Mouse (Mus musculus): Measurements from ENCODE around the gene Fmnl3. TPM values are rescaled to one million over a fixed set of nuclear protein-coding genes. Genes with fewer than 3 reads are reported as not detected.

The Fmnl3 gene
- polyA plus RNA-seq, 1 experiment from 2014 or later, result 3.4 TPM

DNA sequence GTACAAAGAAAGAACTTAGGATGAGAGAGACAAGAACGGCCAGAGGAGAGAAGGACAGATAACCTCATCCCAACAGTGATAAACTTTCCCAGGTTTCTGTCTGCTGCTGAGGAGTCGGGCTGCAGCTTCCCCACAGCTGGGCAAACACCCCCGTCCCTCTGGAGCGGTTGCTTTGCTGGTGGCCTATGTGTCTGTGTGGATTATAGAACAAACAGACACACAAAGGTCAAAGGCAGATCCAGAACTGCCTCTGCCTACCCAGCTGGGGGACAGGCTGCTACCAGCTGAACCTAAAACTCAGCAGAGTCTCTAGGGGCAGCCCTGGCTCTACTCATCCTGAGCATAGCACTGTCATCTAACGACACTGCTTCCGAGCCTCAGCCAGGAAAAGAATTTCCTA lies 30.6 kb downstream of the Fmnl3 start:
- 52% methylated on average over 6 of the region's 6 CpGs for WGBS (ENCODE audit: insufficient replicate concordance)
- no peaks in the 10 kb centered on the region for H3K9me3 ChIP-seq (replicated peaks)
- H3K4me1 ChIP-seq (replicated peaks), result peaks cover 84% of the 10 kb centered on the region
- H3K27me3 ChIP-seq, result peaks cover 5% of the 10 kb centered on the region; the same call in 1 of the 2 replicates
- peak; percentile 29; the same call in 1 of the 2 replicates for ATAC-seq (ENCODE audit: low read depth)
- no peak overlapping the region for H3K4me3 ChIP-seq (replicated peaks)
- H3K36me3 ChIP-seq, result no peaks in the 10 kb centered on the region
- H3K9ac ChIP-seq, result no peak overlapping the region
- no peak overlapping the region for H3K4me2 ChIP-seq
- H3K27ac ChIP-seq, result peak overlapping the region; percentile 35; the same call in 1 of the 2 replicates
- DNase-seq, result no peak

DNA sequence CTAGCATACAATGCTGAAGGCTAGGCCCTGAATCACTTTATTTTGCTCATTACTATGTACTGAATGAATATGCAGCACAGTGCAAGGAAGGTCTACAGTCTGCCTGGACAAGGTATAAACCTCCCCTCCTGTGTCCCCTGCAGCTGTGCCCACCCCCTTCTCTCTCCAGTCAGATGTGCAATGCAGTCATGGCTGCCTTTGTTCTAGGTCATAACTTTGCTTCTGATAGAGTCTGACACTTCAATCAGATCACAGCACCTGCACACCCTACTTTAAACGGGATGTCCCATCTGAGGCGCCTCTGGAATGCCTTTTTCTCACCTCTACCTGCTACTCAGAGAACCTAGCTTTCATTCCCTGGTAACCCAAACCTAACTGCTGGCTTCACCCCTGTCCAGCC lies 31.4 kb downstream of the Fmnl3 start:
- Histone ChIP-seq H3K36me3 (no peaks in the 10 kb centered on the region), H3K27me3 (peaks cover 5% of the 10 kb centered on the region; the same call in 1 of the 2 replicates), H3K9me3 (replicated peaks) (no peaks in the 10 kb centered on the region), H3K27ac (no peak overlapping the region), H3K4me2 (no peak overlapping the region), H3K4me3 (replicated peaks) (no peak overlapping the region), H3K9ac (no peak overlapping the region), H3K4me1 (replicated peaks) (peaks cover 84% of the 10 kb centered on the region)
- ATAC-seq (ENCODE audit: low read depth) (no peak), DNase-seq (no peak)
- 62% methylated on average over 2 of the region's 2 CpGs for WGBS (ENCODE audit: insufficient replicate concordance)

DNA sequence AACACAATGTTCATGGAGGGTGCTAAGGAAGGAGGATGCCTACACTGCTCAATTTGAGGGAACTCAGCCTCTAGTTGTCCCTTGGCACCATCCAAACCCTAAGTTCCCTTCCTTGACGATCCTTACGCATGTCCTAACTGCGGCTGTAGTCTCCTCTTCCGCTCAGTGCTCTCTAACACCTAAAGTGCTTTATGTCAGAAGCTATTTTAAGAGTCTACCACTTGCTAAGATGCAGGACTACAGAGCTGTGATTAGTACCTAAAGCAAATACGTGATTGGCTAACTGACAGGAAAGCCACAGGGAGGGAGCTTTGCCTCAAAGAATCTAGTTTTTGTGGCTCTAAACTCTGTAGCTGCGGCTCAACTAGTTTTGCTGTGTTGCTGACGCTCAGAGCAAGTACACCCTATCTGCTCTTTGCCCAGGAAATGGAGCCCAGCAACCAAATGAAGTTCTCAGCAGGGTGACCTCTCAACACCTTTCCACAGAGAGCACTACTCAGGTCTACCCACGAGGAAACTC lies 34.4 kb downstream of the Fmnl3 start:
- no peak overlapping the region for H3K4me3 ChIP-seq (replicated peaks)
- 52% methylated on average over 8 of the region's 8 CpGs for WGBS (ENCODE audit: insufficient replicate concordance)
- no peaks in the 10 kb centered on the region for H3K36me3 ChIP-seq
- no peaks in the 10 kb centered on the region for H3K9me3 ChIP-seq (replicated peaks)
- no peak overlapping the region for H3K9ac ChIP-seq
- no peak for DNase-seq
- H3K27me3 ChIP-seq, result no peaks in the 10 kb centered on the region
- no peak overlapping the region for H3K27ac ChIP-seq
- peaks cover 84% of the 10 kb centered on the region for H3K4me1 ChIP-seq (replicated peaks)
- H3K4me2 ChIP-seq, result no peak overlapping the region
- ATAC-seq (ENCODE audit: low read depth), result no peak

DNA sequence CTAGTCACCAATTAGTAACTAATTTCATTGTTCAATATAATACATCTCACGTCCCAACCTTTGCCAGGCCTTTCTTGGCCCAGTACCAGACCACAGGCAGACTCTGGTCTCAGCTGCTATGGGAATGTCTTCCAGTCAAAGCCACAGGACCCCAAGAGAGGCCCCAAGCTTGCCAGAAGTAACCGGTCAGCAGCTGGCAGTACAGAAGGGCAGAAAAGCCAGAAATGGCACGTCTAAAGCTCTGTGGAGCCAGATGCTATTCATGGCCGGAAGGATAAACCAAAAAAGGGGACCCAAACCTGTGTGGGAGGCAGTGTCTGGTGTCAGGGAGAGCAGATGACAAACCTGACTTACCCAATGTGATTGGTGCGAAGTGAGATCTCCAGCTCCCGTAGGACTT lies 35.8 kb downstream of the Fmnl3 start:
- DNase-seq (no peak), ATAC-seq (ENCODE audit: low read depth) (no peak)
- H3K27me3 ChIP-seq, result no peaks in the 10 kb centered on the region
- no peaks in the 10 kb centered on the region for H3K36me3 ChIP-seq
- WGBS (ENCODE audit: insufficient replicate concordance), result 53% methylated on average over 6 of the region's 6 CpGs
- H3K4me1 ChIP-seq (replicated peaks), result peaks cover 84% of the 10 kb centered on the region
- H3K4me2 ChIP-seq, result no peak overlapping the region
- H3K9me3 ChIP-seq (replicated peaks), result no peaks in the 10 kb centered on the region
- no peak overlapping the region for H3K27ac ChIP-seq
- no peak overlapping the region for H3K9ac ChIP-seq
- H3K4me3 ChIP-seq (replicated peaks), result no peak overlapping the region

DNA sequence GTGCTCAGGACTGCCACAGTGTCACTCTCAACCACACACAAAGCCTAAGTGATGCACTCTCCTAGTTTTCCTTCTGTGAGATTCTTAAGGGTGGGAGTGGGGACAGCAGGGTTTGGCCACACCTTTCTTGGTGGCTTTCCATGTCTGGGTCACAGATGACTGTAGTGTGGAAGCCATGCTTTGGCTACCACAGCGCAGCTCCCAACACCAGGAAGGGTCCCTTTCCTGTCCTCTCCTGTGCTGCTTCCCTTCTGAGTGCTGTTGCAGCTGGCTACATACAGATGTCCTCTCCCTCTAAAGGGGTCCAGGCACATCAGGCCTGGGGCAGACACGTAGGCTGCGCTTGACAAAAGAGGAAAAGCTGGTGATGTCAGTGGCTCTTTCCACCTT lies 36.6 kb downstream of the Fmnl3 start:
- H3K36me3 ChIP-seq, result no peaks in the 10 kb centered on the region
- H3K9me3 ChIP-seq (replicated peaks), result no peaks in the 10 kb centered on the region
- H3K4me3 ChIP-seq (replicated peaks), result no peak overlapping the region
- DNase-seq (no peak), ATAC-seq (ENCODE audit: low read depth) (peak; percentile 17; the same call in 1 of the 2 replicates)
- peak overlapping the region; percentile 9; the same call in 1 of the 2 replicates for H3K9ac ChIP-seq
- 60% methylated on average over 3 of the region's 3 CpGs for WGBS (ENCODE audit: insufficient replicate concordance)
- no peak overlapping the region for H3K4me2 ChIP-seq
- H3K27ac ChIP-seq, result peak overlapping the region; percentile 84
- H3K27me3 ChIP-seq, result no peaks in the 10 kb centered on the region
- H3K4me1 ChIP-seq (replicated peaks), result peaks cover 83% of the 10 kb centered on the region

DNA sequence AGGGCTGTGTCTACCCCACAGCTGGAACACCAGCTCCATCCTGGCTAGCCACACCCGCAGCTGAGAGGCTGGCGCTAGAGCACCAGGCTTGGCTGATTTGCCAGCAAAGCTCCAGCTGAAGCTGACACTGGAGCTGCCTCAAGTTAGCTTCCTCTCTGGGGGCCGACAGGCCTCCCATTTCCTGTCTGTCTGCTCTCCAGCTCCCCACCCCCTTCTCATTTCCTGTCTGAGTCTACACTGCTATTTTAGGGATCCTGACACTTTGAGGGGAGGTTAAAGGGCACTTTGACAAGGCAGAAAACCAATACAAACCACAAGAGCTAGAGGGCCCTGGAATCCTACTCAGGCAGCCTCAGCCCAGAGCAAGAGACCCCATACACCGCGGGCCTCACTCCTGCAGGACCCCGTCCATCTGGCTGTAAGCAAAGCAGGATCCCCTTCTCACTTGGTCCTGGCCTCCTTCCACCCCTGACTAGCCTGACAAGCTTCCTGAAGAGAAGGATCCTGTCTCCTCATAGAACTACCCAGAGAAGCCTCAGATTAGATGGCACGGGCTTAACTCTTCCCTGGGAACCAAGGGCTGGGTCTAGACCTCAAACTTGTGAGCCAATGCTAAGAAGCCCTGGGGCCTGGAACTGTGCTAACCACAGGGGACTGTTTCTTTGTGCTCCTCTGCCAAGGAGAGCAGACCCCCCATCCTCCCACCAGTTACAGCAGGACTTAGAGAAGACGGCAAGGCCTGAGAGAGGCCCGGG lies 37.2 kb downstream of the Fmnl3 start:
- peak overlapping the region; percentile 34 for H3K4me2 ChIP-seq

DNA sequence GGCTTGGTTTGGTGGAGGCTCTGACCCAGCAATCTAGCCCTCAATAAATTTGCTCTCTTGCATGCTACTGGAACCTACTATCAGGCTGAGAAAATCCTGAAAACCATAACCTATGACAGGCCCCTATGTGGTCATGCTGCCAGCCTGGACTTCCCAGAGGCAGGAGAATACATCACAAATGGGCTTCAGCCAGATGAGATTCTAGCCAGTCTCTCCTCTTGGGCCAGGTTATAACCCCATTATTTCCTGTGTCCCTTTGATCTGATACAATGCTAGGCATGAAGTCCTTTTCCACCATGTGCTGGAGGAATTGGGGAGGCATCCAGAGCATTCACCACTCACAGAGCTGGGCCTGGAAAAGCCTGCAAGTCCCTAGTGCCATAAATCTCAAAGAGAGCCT lies 38.2 kb downstream of the Fmnl3 start:
- no peak overlapping the region; the same call in 1 of the 2 replicates for H3K4me2 ChIP-seq
- no peak for ATAC-seq (ENCODE audit: low read depth)
- DNase-seq, result no peak
- no peak overlapping the region for H3K4me3 ChIP-seq (replicated peaks)
- H3K36me3 ChIP-seq, result peaks cover 7% of the 10 kb centered on the region; the same call in 1 of the 2 replicates
- peak overlapping the region; percentile 84 for H3K27ac ChIP-seq
- H3K4me1 ChIP-seq (replicated peaks), result peaks cover 80% of the 10 kb centered on the region
- H3K27me3 ChIP-seq, result no peaks in the 10 kb centered on the region
- H3K9ac ChIP-seq, result no peak overlapping the region
- H3K9me3 ChIP-seq (replicated peaks), result no peaks in the 10 kb centered on the region

More for the DNA sequence above, 37.2 kb downstream of the Fmnl3 start:
- no peaks in the 10 kb centered on the region for H3K36me3 ChIP-seq
- WGBS (ENCODE audit: insufficient replicate concordance), result 10% methylated on average over 9 of the region's 9 CpGs
- H3K27ac ChIP-seq, result peak overlapping the region; percentile 84
- DNase-seq (peak; percentile 32), ATAC-seq (ENCODE audit: low read depth) (peak; percentile 73)
- no peaks in the 10 kb centered on the region for H3K9me3 ChIP-seq (replicated peaks)
- no peaks in the 10 kb centered on the region for H3K27me3 ChIP-seq
- H3K4me3 ChIP-seq (replicated peaks), result no peak overlapping the region
- H3K4me1 ChIP-seq (replicated peaks), result peaks cover 82% of the 10 kb centered on the region
- H3K9ac ChIP-seq, result 0 out of 2 replicates have a peak overlapping the region, but pooled peaks have one; percentile 9

DNA sequence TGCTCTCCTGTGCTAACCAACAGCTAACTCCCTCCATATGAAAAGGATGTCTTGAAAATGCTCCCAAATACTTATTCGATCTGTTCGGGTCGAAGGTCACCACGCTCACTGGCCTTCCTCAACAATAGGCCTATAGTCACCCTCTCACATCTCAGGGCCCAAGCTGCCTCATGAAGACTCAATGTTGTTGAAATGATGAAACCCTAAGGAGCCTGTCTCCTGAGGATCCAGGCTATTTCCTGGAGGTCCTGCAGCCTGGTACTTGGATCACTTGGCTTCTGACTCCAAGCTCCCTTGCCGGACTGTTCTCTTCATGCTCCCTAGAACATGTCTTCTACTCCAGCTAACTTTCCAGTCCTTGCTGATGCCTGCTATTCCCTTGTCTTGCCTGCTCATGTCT lies 38.9 kb downstream of the Fmnl3 start:
- ATAC-seq (ENCODE audit: low read depth) (no peak), DNase-seq (no peak)
- Histone ChIP-seq H3K9ac (no peak overlapping the region), H3K36me3 (peaks cover 9% of the 10 kb centered on the region; the same call in 1 of the 2 replicates), H3K9me3 (replicated peaks) (no peaks in the 10 kb centered on the region), H3K27me3 (no peaks in the 10 kb centered on the region), H3K4me3 (replicated peaks) (no peak overlapping the region), H3K27ac (no peak overlapping the region), H3K4me1 (replicated peaks) (peaks cover 73% of the 10 kb centered on the region), H3K4me2 (no peak overlapping the region)
- WGBS (ENCODE audit: insufficient replicate concordance), result 70% methylated on average over 5 of the region's 5 CpGs

DNA sequence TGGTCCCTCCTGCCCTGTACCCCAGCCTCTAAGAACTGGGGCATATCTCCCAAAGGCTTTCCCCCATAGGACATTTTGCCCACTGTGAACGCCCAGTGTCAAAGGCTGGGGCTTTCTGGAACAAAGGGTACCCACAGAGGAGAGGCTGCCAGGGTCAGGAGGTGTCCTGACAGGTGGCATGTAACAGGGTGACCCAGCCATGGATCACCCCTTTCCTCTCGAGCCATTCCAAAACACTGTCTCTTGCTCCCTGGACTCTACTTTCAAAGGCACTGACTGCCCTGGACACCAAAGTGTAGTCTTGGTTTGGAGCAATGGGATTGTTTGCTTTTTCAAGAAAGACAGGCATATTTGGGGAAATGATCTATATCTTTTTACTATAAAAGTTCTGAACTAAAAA lies 40.0 kb downstream of the Fmnl3 start:
- Histone ChIP-seq H3K4me2 (no peak overlapping the region), H3K4me1 (replicated peaks) (peaks cover 62% of the 10 kb centered on the region), H3K27ac (no peak overlapping the region), H3K36me3 (peaks cover 9% of the 10 kb centered on the region; the same call in 1 of the 2 replicates), H3K9me3 (replicated peaks) (no peaks in the 10 kb centered on the region), H3K4me3 (replicated peaks) (no peak overlapping the region), H3K27me3 (no peaks in the 10 kb centered on the region), H3K9ac (no peak overlapping the region)
- DNase-seq, result no peak
- WGBS (ENCODE audit: insufficient replicate concordance), result 39% methylated on average over 2 of the region's 2 CpGs
- ATAC-seq (ENCODE audit: low read depth), result no peak

DNA sequence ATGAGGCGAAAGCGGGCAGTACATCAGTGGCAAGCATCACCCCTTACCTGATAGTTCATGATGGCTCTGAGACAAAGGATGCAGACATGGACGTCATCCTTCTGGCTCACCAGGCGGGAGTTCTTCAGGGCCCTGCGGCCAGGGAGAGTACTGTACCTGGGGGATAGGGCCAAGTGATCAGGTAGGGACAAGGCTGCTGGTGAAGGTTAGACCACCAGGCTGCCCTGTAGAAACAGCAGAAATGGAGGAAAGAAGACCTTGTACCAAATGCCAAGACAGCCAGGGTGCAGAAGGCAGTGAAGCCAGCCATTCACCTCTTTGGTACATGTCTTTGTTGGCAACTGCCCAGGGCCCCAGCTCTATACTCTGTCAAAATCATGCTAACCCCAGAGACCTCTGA lies 42.3 kb downstream of the Fmnl3 start:
- no peak overlapping the region for H3K4me3 ChIP-seq (replicated peaks)
- H3K9me3 ChIP-seq (replicated peaks), result no peaks in the 10 kb centered on the region
- no peak overlapping the region for H3K27ac ChIP-seq
- H3K36me3 ChIP-seq, result peaks cover 23% of the 10 kb centered on the region
- peaks cover 40% of the 10 kb centered on the region for H3K4me1 ChIP-seq (replicated peaks)
- ATAC-seq (ENCODE audit: low read depth), result no peak
- no peak overlapping the region for H3K4me2 ChIP-seq
- DNase-seq, result no peak
- no peaks in the 10 kb centered on the region for H3K27me3 ChIP-seq
- no peak overlapping the region for H3K9ac ChIP-seq
- WGBS (ENCODE audit: insufficient replicate concordance), result 78% methylated on average over 5 of the region's 5 CpGs

DNA sequence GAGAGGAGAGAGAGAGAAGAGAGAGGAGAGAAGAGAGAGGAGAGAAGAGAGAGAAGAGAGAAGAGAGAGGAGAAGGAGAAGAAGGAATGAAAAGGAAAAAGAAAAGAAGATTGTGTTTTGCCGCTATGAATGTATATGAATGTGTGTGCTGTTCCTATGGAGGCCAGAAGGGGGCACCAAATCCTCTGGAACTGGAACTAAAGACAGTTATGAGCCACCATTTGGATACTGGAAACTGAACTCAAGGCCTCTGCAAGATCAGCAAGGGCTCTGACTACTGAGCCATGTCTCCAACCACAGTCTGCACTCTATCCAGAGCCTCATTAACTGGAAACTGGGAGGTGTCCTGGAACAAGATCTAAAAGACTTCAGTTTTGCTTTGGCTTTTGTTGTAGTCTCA lies 43.3 kb downstream of the Fmnl3 start:
- DNase-seq, result no peak

DNA sequence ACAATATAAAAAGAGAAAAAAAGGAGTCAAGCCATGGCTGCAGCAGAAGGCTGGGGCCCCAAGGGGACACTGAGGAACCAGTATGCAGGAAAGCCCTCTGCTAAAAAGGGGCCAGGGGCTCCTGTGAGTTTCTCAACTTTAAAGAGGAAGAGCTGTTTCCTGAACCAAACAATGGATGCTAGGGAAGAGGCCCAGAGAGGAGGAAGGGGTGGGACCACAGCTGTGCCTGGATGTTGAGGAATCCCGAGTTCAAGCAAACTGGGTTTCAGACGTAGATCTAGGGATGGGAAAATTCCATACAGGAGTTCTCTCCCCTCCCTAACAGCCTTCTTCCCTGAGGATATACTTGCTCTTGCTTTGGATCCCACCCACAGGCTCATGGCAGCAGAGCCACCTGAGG lies 43.9 kb downstream of the Fmnl3 start:
- DNase-seq, result no peak
- H3K27ac ChIP-seq, result no peak overlapping the region
- ATAC-seq (ENCODE audit: low read depth), result no peak
- 27% methylated on average over 2 of the region's 2 CpGs for WGBS (ENCODE audit: insufficient replicate concordance)
- H3K4me3 ChIP-seq (replicated peaks), result no peak overlapping the region
- no peaks in the 10 kb centered on the region for H3K27me3 ChIP-seq
- no peak overlapping the region for H3K9ac ChIP-seq
- peaks cover 24% of the 10 kb centered on the region for H3K4me1 ChIP-seq (replicated peaks)
- H3K9me3 ChIP-seq (replicated peaks), result no peaks in the 10 kb centered on the region
- H3K4me2 ChIP-seq, result no peak overlapping the region
- H3K36me3 ChIP-seq, result peaks cover 38% of the 10 kb centered on the region

More for the DNA sequence above, 43.3 kb downstream of the Fmnl3 start:
- H3K36me3 ChIP-seq, result peaks cover 33% of the 10 kb centered on the region
- H3K9me3 ChIP-seq (replicated peaks), result no peaks in the 10 kb centered on the region
- H3K4me2 ChIP-seq, result no peak overlapping the region
- no peak overlapping the region for H3K9ac ChIP-seq
- H3K27ac ChIP-seq, result no peak overlapping the region
- peaks cover 30% of the 10 kb centered on the region for H3K4me1 ChIP-seq (replicated peaks)
- H3K4me3 ChIP-seq (replicated peaks), result no peak overlapping the region
- ATAC-seq (ENCODE audit: low read depth), result no peak
- WGBS (ENCODE audit: insufficient replicate concordance), result 40% methylated on average over 1 of the region's 1 CpGs
- H3K27me3 ChIP-seq, result no peaks in the 10 kb centered on the region
